Mouse (Mus musculus) lung, adult 10 weeks (tissue): ENCODE data around the gene Olfr1309. TPM values are rescaled to one million over a fixed set of nuclear protein-coding genes. Genes with fewer than 3 reads are reported as not detected.

Experiments used
- polyA plus RNA-seq: library from polyadenylated mRNA; stranded (reverse); fragments of 350-450 nt; fragmentation: Illumina TruSeq; extraction: RNeasy Lipid Tissue Mini Kit (QIAGEN cat#74804); gene quantifications from one replicate; pipeline ENCODE4 v1.2.3, GENCODE M21; 2014; ENCODE audit warnings: low read depth, low replicate concordance; ENCODE audit not compliant: insufficient read depth

The Olfr1309 gene
- polyA plus RNA-seq: not detected

GRCm38 (mm10) chr2:111990181-111990580 lies at the start of gene Olfr1309:
Olfr1309 (minus strand) TSS chr2:111990281.

DNA sequence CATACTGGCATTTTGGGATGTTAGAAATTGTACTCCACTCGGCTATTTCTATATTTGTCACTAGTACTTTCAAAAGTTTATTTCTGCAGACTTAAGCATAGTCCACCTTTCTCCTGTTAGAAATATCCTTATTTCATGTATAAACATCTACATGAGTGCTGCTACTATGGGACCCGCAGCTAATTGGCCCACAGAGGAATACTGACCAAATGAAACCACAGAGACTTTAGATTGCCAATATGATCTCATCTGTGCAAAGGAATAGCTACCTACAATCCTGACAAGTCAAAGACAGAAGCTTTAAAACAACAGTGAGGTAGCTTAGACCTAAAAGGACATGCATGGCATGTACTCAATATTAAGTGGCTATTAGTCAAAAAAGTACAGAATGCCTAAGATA lies 34.2 kb upstream of the Olfr1309 start, which contains the start of gene Olfr1311:
Gene Olfr1311 (minus strand): TSS at position 101 of the 400 bp plus-strand sequence.

GRCm38 (mm10) chr2:112012608-112013007 lies 22.5 kb upstream of the Olfr1309 start, which contains the start of gene Olfr1310:
Olfr1310 (minus strand) TSS chr2:112012708.

DNA sequence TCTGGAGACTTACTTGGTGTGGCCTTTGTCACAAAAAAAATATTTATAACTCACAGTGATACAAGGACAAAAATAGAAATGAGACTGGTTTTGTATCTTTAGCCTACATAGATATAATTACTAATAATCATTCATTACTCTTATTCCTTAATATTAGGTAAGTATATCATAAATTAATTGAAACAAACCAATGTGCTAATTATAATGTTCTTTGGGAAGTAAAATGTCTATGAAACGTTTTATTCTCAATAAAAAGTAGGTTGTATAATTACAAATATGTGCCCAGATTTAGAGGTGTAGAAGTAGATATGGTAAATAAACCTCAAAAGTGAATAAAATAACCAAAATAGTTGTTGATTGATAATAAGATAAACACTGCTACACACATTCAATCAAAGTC lies 25.2 kb downstream of the Olfr1309 start, which contains the start of gene Olfr1308:
Gene Olfr1308 (minus strand): TSS at position 101 of the 400 bp plus-strand sequence.

GRCm38 (mm10) chr2:111949340-111949739 lies 40.7 kb downstream of the Olfr1309 start, which contains the start of gene Olfr1307:
Olfr1307 (minus strand) TSS chr2:111949440.

Other genes with a start within 250 kb of the Olfr1309 start
- not detected for gene Olfr1301, start 239.3 kb downstream of the Olfr1309 start, polyA plus RNA-seq
- gene Olfr1302, start 212.9 kb downstream of the Olfr1309 start, polyA plus RNA-seq: not detected
- gene Olfr1303, start 169.9 kb downstream of the Olfr1309 start, polyA plus RNA-seq: not detected
- not detected for gene Olfr1305, start 113.1 kb downstream of the Olfr1309 start, polyA plus RNA-seq
- not detected for gene Olfr1306, start 74.0 kb downstream of the Olfr1309 start, polyA plus RNA-seq
- not detected for gene Olfr1307, start 40.8 kb downstream of the Olfr1309 start, polyA plus RNA-seq
- gene Olfr1308, start 25.3 kb downstream of the Olfr1309 start, polyA plus RNA-seq: not detected
- gene Olfr1310, start 22.4 kb upstream of the Olfr1309 start, polyA plus RNA-seq: not detected
- gene Olfr1311, start 34.1 kb upstream of the Olfr1309 start, polyA plus RNA-seq: not detected
- not detected for gene Olfr1312, start 60.0 kb upstream of the Olfr1309 start, polyA plus RNA-seq
- not detected for gene Olfr1313, start 87.6 kb upstream of the Olfr1309 start, polyA plus RNA-seq
- not detected for gene Olfr1314, start 106.5 kb upstream of the Olfr1309 start, polyA plus RNA-seq
- not detected for gene Olfr1315-ps1, start 125.2 kb upstream of the Olfr1309 start, polyA plus RNA-seq
- not detected for gene Olfr1316, start 144.7 kb upstream of the Olfr1309 start, polyA plus RNA-seq
- gene Olfr1317, start 150.0 kb upstream of the Olfr1309 start, polyA plus RNA-seq: not detected
- gene Olfr1318, start 163.9 kb upstream of the Olfr1309 start, polyA plus RNA-seq: not detected
- gene Lpcat4, start 249.2 kb upstream of the Olfr1309 start, polyA plus RNA-seq: 12.9 TPM